Mouse (Mus musculus) lung, adult 2 months (tissue): ENCODE results near the gene S100a6. TPM values are rescaled to one million over a fixed set of nuclear protein-coding genes. Genes with fewer than 3 reads are reported as not detected.

ENCODE experiments used
- DNase-seq: peaks from one replicate; pipeline ENCODE4 v3.0.0; 2022
- H3K4me1 ChIP-seq: fragments of 200-500 bp; 2 replicates; pipeline ENCODE4 v1.6.1; 2011; ENCODE audit warnings: low read length; ENCODE audit not compliant: control insufficient read depth, insufficient read depth
- H3K4me3 ChIP-seq: fragments of 200-500 bp; replicated peaks from 2 replicates; pipeline ENCODE3; 2011; ENCODE audit warnings: low read depth, mild to moderate bottlenecking, control low read depth, low read length; ENCODE audit errors: extremely low read depth
- CTCF ChIP-seq: fragments of 200-500 bp; IDR thresholded peaks from 2 replicates; pipeline ENCODE4 v1.5.1; 2011; ENCODE audit warnings: mild to moderate bottlenecking, low read length, control low read depth; ENCODE audit not compliant: insufficient read depth
- POLR2A ChIP-seq: fragments of 200-500 bp; IDR thresholded peaks from 2 replicates; pipeline ENCODE4 v1.6.1; 2011; ENCODE audit warnings: low read depth, mild to moderate bottlenecking, control low read depth, low read length, borderline replicate concordance; ENCODE audit errors: extremely low read depth
- WGBS: fragments of 180-500 bp; shearing (Covaris S2); methylation state at CpG from one replicate; pipeline ENCODE4 v1.1.7; 2018; 5-methylcytosine and 5-hydroxymethylcytosine counted together
- polyA plus RNA-seq: library from polyadenylated mRNA; depleted of rRNA; stranded (reverse); fragments of >200 nt; gene quantifications from 2 replicates; pipeline ENCODE4 v1.2.3, GENCODE M21; 2012; rRNA removed

The S100a6 gene
- polyA plus RNA-seq, 1 experiment: 439 TPM

GRCm38 (mm10) chr3:90659364-90660044 lies 46.8 kb downstream of the S100a6 start:
- no peak for TF ChIP-seq POLR2A
- TF ChIP-seq CTCF: no peak
- no peak overlapping the region for H3K4me3 ChIP-seq
- H3K4me1 ChIP-seq: no peaks in the 10 kb centered on the region; the same call in 1 of the 2 replicates
- no peak for DNase-seq

DNA sequence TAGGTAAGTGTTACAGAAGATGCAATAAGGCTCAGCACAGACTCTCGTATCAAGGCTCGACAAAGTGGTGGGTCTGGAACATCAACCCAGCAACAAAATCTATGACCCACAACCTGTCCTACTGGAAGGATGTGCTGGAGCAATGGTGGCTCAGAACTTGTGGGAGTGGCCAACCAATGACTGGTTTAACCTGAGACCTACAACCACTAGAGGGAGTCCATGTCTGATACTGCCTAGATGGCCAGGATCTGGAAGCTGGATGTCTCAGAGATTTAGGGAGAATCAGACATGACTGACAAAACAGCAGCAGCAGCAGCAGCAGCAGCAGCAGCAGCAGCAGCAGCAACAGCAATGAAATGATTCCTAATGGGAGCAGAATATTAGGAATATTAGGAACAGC lies 51.5 kb downstream of the S100a6 start:
- 79% methylated on average over 2 of the region's 2 CpGs for WGBS
- no peak for TF ChIP-seq POLR2A
- no peak for TF ChIP-seq CTCF
- no peak for DNase-seq
- Histone ChIP-seq H3K4me1 (no peaks in the 10 kb centered on the region), H3K4me3 (no peak overlapping the region)

- DNase-seq: peak; percentile 10
- TF ChIP-seq CTCF: no peak
- no peak for TF ChIP-seq POLR2A
- no peaks in the 10 kb centered on the region for H3K4me1 ChIP-seq
- WGBS: 44% methylated on average over 8 of the region's 8 CpGs
- H3K4me3 ChIP-seq: no peak within 1 kb of the TSS
Observed at GRCm38 (mm10) chr3:90668846-90669245, 56.2 kb downstream of the S100a6 start, which contains the start of gene S100a8. S100a8 (plus strand) TSS chr3:90668978.

Other genes with a start within 250 kb of the S100a6 start
- 26.3 and 27.5 TPM in 2 replicates for gene Slc27a3, start 222.9 kb upstream of the S100a6 start, polyA plus RNA-seq
- 24.6 and 28.4 TPM in 2 replicates for gene Ints3, start 179.3 kb upstream of the S100a6 start, polyA plus RNA-seq
- gene Npr1, start 147.0 kb upstream of the S100a6 start, polyA plus RNA-seq: 162 and 199 TPM in 2 replicates
- gene Ilf2, start 136.8 kb upstream of the S100a6 start, polyA plus RNA-seq: 13.2 and 22.3 TPM in 2 replicates
- 29.0 and 47.3 TPM in 2 replicates for gene Snapin, start 121.8 kb upstream of the S100a6 start, polyA plus RNA-seq
- gene Chtop, start 103.4 kb upstream of the S100a6 start, polyA plus RNA-seq: 38.6 and 48.4 TPM in 2 replicates
- gene S100a1, start 98.5 kb upstream of the S100a6 start, polyA plus RNA-seq: 149 and 169 TPM in 2 replicates
- gene S100a13, start 98.4 kb upstream of the S100a6 start, polyA plus RNA-seq: 81.0 and 103 TPM in 2 replicates
- 1.7 and 32.5 TPM in 2 replicates for gene S100a14, start 86.0 kb upstream of the S100a6 start, polyA plus RNA-seq
- 180 and 274 TPM in 2 replicates for gene S100a16, start 75.6 kb upstream of the S100a6 start, polyA plus RNA-seq
- gene S100a3, start 52.3 kb upstream of the S100a6 start, polyA plus RNA-seq: 1.0 and 2.3 TPM in 2 replicates
- gene S100a2, start 22.6 kb upstream of the S100a6 start, polyA plus RNA-seq: not detected in 2 replicates
- gene Gm42674, start 11.0 kb upstream of the S100a6 start, polyA plus RNA-seq: not detected in 2 replicates
- gene S100a4, start 9.1 kb upstream of the S100a6 start, polyA plus RNA-seq: 28.9 and 51.0 TPM in 2 replicates
- not detected in 2 replicates for gene S100a5, start 4.4 kb upstream of the S100a6 start, polyA plus RNA-seq
- gene S100a7a, start 41.1 kb downstream of the S100a6 start, polyA plus RNA-seq: 0.51 and 5.6 TPM in 2 replicates
- 5.6 and 15.3 TPM in 2 replicates for gene S100a8, start 56.1 kb downstream of the S100a6 start, polyA plus RNA-seq
- 7.6 and 29.9 TPM in 2 replicates for gene S100a9, start 82.8 kb downstream of the S100a6 start, polyA plus RNA-seq
- 3.0 TPM in 1 of 2 replicates, not detected in the other for gene Pglyrp4, start 114.0 kb downstream of the S100a6 start, polyA plus RNA-seq
- not detected in 2 replicates for gene Gm5849, start 165.0 kb downstream of the S100a6 start, polyA plus RNA-seq